Mouse (Mus musculus) MEL (cell line): ENCODE data around the gene Magi2. TPM values are rescaled to one million over a fixed set of nuclear protein-coding genes. Genes with fewer than 3 reads are reported as not detected.

Source experiments
- DNase-seq: peaks from one replicate; pipeline ENCODE4 v3.0.0; 2011; ENCODE audit warnings: low read depth, low spot score
- H3K27ac ChIP-seq: 2 replicates; pipeline ENCODE4 v1.5.1; 2012; ENCODE audit warnings: low read depth, mild to moderate bottlenecking, control low read depth, low read length, moderate library complexity; ENCODE audit not compliant: control insufficient read depth
- H3K27me3 ChIP-seq, 2 experiments: fragments of 150-350 bp in 1 of 2; sonication (generic) in 1 of 2; 2 replicates each; pipeline ENCODE4 v1.6.1; 2012; ENCODE audit warnings: low read length in 2 of 2, mild to moderate bottlenecking in 2 of 2, improper control_type of control experiment in 1 of 2, moderate library complexity in 1 of 2; ENCODE audit not compliant: insufficient read depth in 2 of 2, control insufficient read depth in 1 of 2
- H3K36me3 ChIP-seq, 2 experiments: 2 replicates each; pipeline ENCODE4 v1.6.1; 2012 to 2014; ENCODE audit warnings: low read length in 2 of 2, improper control_type of control experiment in 1 of 2, inconsistent platforms in 1 of 2, mild to moderate bottlenecking in 1 of 2; ENCODE audit not compliant: insufficient read depth in 2 of 2, control insufficient read depth in 1 of 2
- H3K4me1 ChIP-seq, 2 experiments: fragments of 150-350 bp in 1 of 2; sonication (generic) in 1 of 2; 2 replicates each; pipeline ENCODE4 v1.6.1; 2012; ENCODE audit warnings: low read length in 2 of 2, improper control_type of control experiment in 1 of 2, mild to moderate bottlenecking in 1 of 2; ENCODE audit not compliant: insufficient read depth in 2 of 2, control insufficient read depth in 1 of 2
- H3K4me3 ChIP-seq, 2 experiments: fragments of 150-350 bp in 1 of 2; sonication (generic) in 1 of 2; 2 replicates each; pipeline ENCODE4 v1.5.1; 2012; ENCODE audit warnings: low read depth in 2 of 2, low read length in 2 of 2, mild to moderate bottlenecking in 2 of 2, moderate library complexity in 2 of 2, control low read depth in 1 of 2, improper control_type of control experiment in 1 of 2; ENCODE audit not compliant: control insufficient read depth in 1 of 2, insufficient read depth in 1 of 2
- H3K79me2 ChIP-seq: 2 replicates; pipeline ENCODE4 v1.6.1; 2012; ENCODE audit warnings: mild to moderate bottlenecking, low read length, moderate library complexity; ENCODE audit not compliant: control insufficient read depth, poor library complexity, insufficient read depth
- H3K9ac ChIP-seq: 2 replicates; pipeline ENCODE4 v1.6.1; 2012; ENCODE audit warnings: low read depth, mild to moderate bottlenecking, control low read depth, low read length, moderate library complexity; ENCODE audit not compliant: control insufficient read depth, poor library complexity, severe bottlenecking
- H3K9me3 ChIP-seq: fragments of 150-350 bp; sonication (generic); replicated peaks from 2 replicates; pipeline ENCODE4 v1.6.1; 2012; ENCODE audit warnings: mild to moderate bottlenecking, low read length, improper control_type of control experiment, moderate library complexity; ENCODE audit not compliant: insufficient read depth
- BHLHE40 ChIP-seq: IDR thresholded peaks from 2 replicates; pipeline ENCODE4 v1.6.1; 2012; ENCODE audit warnings: low read depth, mild to moderate bottlenecking, inconsistent platforms, low read length, improper control_type of control experiment, borderline replicate concordance
- CHD1 ChIP-seq: IDR thresholded peaks from 2 replicates; pipeline ENCODE4 v1.6.1; 2012; ENCODE audit warnings: low read depth, mild to moderate bottlenecking, inconsistent platforms, low read length, improper control_type of control experiment
- CTCF ChIP-seq, 3 experiments: IDR thresholded peaks in 2 of 3; conservative IDR thresholded peaks in 1 of 3; 2 replicates each; pipeline ENCODE4 v1.5.1; 2011 to 2012; ENCODE audit warnings: low read length in 3 of 3, low read depth in 2 of 3, mild to moderate bottlenecking in 2 of 3, improper control_type of control experiment in 1 of 3, inconsistent platforms in 1 of 3, mixed read lengths in 1 of 3, moderate library complexity in 1 of 3; ENCODE audit not compliant: control insufficient read depth in 1 of 3, insufficient read depth in 1 of 3, poor library complexity in 1 of 3, severe bottlenecking in 1 of 3
- ELF1 ChIP-seq: IDR thresholded peaks from 2 replicates; pipeline ENCODE4 v1.6.1; 2014; ENCODE audit warnings: low read depth, mild to moderate bottlenecking, inconsistent platforms, low read length, improper control_type of control experiment, moderate library complexity
- EP300 ChIP-seq, 2 experiments: IDR thresholded peaks; 2 replicates each; pipeline ENCODE4 v1.6.1; 2011; ENCODE audit warnings: improper control_type of control experiment in 2 of 2, low read length in 2 of 2, low read depth in 1 of 2, mild to moderate bottlenecking in 1 of 2
- ETS1 ChIP-seq: IDR thresholded peaks from 2 replicates; pipeline ENCODE4 v1.6.1; 2012; ENCODE audit warnings: low read depth, mild to moderate bottlenecking, inconsistent platforms, low read length, improper control_type of control experiment, moderate library complexity
- GABPA ChIP-seq: IDR thresholded peaks from 2 replicates; pipeline ENCODE4 v1.6.1; 2012; ENCODE audit warnings: low read depth, mild to moderate bottlenecking, inconsistent platforms, low read length, improper control_type of control experiment, moderate library complexity
- GATA1 ChIP-seq: IDR thresholded peaks from 2 replicates; pipeline ENCODE4 v1.6.1; 2011; ENCODE audit warnings: low read depth, low read length, improper control_type of control experiment
- JUND ChIP-seq: IDR thresholded peaks from 2 replicates; pipeline ENCODE4 v1.6.1; 2011; ENCODE audit warnings: low read depth, mild to moderate bottlenecking, improper control_type of control experiment, low read length
- MAFK ChIP-seq: IDR thresholded peaks from 2 replicates; pipeline ENCODE4 v1.6.1; 2011; ENCODE audit warnings: low read depth, mild to moderate bottlenecking, low read length, improper control_type of control experiment, borderline replicate concordance
- MAX ChIP-seq: IDR thresholded peaks from 2 replicates; pipeline ENCODE4 v1.6.1; 2011; ENCODE audit warnings: low read length, improper control_type of control experiment
- NELFE ChIP-seq: IDR thresholded peaks from 2 replicates; pipeline ENCODE4 v1.6.1; 2011; ENCODE audit warnings: low read depth, low read length, improper control_type of control experiment
- NRF1 ChIP-seq: IDR thresholded peaks from 2 replicates; pipeline ENCODE4 v1.6.1; 2014; ENCODE audit warnings: low read depth, mild to moderate bottlenecking, inconsistent platforms, low read length, improper control_type of control experiment, moderate library complexity; ENCODE audit not compliant: poor library complexity, insufficient read depth, severe bottlenecking
- POLR2AphosphoS2 ChIP-seq: IDR thresholded peaks from 2 replicates; pipeline ENCODE4 v1.6.1; 2011; ENCODE audit warnings: low read length, improper control_type of control experiment
- RCOR1 ChIP-seq: IDR thresholded peaks from 2 replicates; pipeline ENCODE4 v1.6.1; 2012; ENCODE audit warnings: low read depth, mild to moderate bottlenecking, inconsistent platforms, low read length, improper control_type of control experiment
- USF2 ChIP-seq, 2 experiments: IDR thresholded peaks; 2 replicates each; pipeline ENCODE4 v1.6.1; 2011 to 2012; ENCODE audit warnings: improper control_type of control experiment in 2 of 2, low read length in 2 of 2, borderline replicate concordance in 1 of 2, inconsistent platforms in 1 of 2, low read depth in 1 of 2, mild to moderate bottlenecking in 1 of 2; ENCODE audit not compliant: insufficient read depth in 1 of 2
- ZKSCAN1 ChIP-seq: IDR thresholded peaks from 2 replicates; pipeline ENCODE4 v1.6.1; 2012; ENCODE audit warnings: low read depth, mild to moderate bottlenecking, inconsistent platforms, low read length, improper control_type of control experiment, moderate library complexity
- polyA plus RNA-seq, 2 experiments: library from polyadenylated mRNA; stranded (reverse) in 1 of 2; unstranded in 1 of 2; fragments of >175 nt in 1 of 2; fragments of >200 nt in 1 of 2; gene quantifications; 2 replicates each; pipeline versions ENCODE4 v1.2.1 to v1.2.4; 2012; ENCODE audit warnings: low replicate concordance in 2 of 2, low read depth in 1 of 2; ENCODE audit not compliant: insufficient read length in 2 of 2, insufficient read depth in 1 of 2, missing spikeins in 1 of 2
- total RNA-seq: library from RNA; depleted of rRNA; stranded (reverse); fragments of 300-350 nt; gene quantifications from 2 replicates; pipeline ENCODE4 v1.2.3, GENCODE M21; 2012

Gene Magi2
- total and polyA plus RNA-seq, 3 experiments, result 0.46 to 0.47 TPM; not detected in 1

GRCm38 (mm10) chr5:19462541-19462940 is 235.7 kb downstream of the Magi2 start:
- H3K9ac ChIP-seq, result no peak overlapping the region
- H3K79me2 ChIP-seq, result no peaks in the 10 kb centered on the region
- no peaks in the 10 kb centered on the region for H3K36me3 ChIP-seq
- H3K4me3 ChIP-seq, result no peak overlapping the region
- TF ChIP-seq MAX (no peak), BHLHE40 (no peak), NRF1 (no peak), EP300 (IDR thresholded peaks at IDR 0.05; ENCODE audit: low read depth in 1 of 2, low read length in 2 of 2) (no peak), ETS1 (no peak), GABPA (no peak), JUND (no peak), NELFE (no peak)
- no peak overlapping the region for H3K27ac ChIP-seq
- H3K9me3 ChIP-seq, result no peaks in the 10 kb centered on the region
- DNase-seq, result no peak
- H3K27me3 ChIP-seq, result no peaks in the 10 kb centered on the region
- no peaks in the 10 kb centered on the region for H3K4me1 ChIP-seq

GRCm38 (mm10) chr5:19465383-19465782 is 238.5 kb downstream of the Magi2 start:
- Histone ChIP-seq H3K36me3 (no peaks in the 10 kb centered on the region), H3K79me2 (no peaks in the 10 kb centered on the region), H3K9me3 (no peaks in the 10 kb centered on the region), H3K9ac (no peak overlapping the region), H3K4me1 (no peaks in the 10 kb centered on the region), H3K27me3 (no peaks in the 10 kb centered on the region), H3K4me3 (no peak overlapping the region), H3K27ac (no peak overlapping the region)
- no peak for DNase-seq
- TF ChIP-seq USF2 (IDR thresholded peaks at IDR 0.05; ENCODE audit: borderline replicate concordance in 1 of 2, insufficient read depth in 1 of 2, low read depth in 1 of 2, low read length in 2 of 2) (no peak), ELF1 (no peak), MAFK (no peak)

GRCm38 (mm10) chr5:19472851-19473439 is 246.1 kb downstream of the Magi2 start:
- no peaks in the 10 kb centered on the region for H3K9me3 ChIP-seq
- H3K27me3 ChIP-seq, result no peaks in the 10 kb centered on the region
- no peak for DNase-seq
- H3K9ac ChIP-seq, result no peak overlapping the region
- H3K4me3 ChIP-seq, result no peak overlapping the region
- no peak overlapping the region for H3K27ac ChIP-seq
- no peaks in the 10 kb centered on the region for H3K36me3 ChIP-seq
- no peaks in the 10 kb centered on the region for H3K4me1 ChIP-seq
- TF ChIP-seq CTCF (IDR thresholded peaks at IDR 0.05 in 2 of 3, conservative IDR thresholded peaks at IDR 0.05 in 1 of 3; ENCODE audit: control insufficient read depth in 1 of 3, insufficient read depth in 1 of 3, low read depth in 2 of 3, low read length in 3 of 3, poor library complexity in 1 of 3, severe bottlenecking in 1 of 3), result no peak
- no peak for TF ChIP-seq POLR2AphosphoS2
- no peak for TF ChIP-seq CHD1
- no peak for TF ChIP-seq JUND
- no peak for TF ChIP-seq GATA1
- no peak for TF ChIP-seq RCOR1
- TF ChIP-seq ZKSCAN1, result no peak
- no peaks in the 10 kb centered on the region for H3K79me2 ChIP-seq
